Mouse (Mus musculus) liver, adult (tissue): ENCODE results near the gene Gm36864.

Source experiments
- GATA4 ChIP-seq: IDR thresholded peaks from 2 replicates; pipeline ENCODE4 v1.6.1; 2014; ENCODE audit warnings: mild to moderate bottlenecking, low read length; ENCODE audit not compliant: insufficient replicate concordance

Gene Gm36864

GRCm38 (mm10) chr7:44253023-44253616 lies 17.1 kb downstream of the Gm36864 start:
- no peak for TF ChIP-seq GATA4

GRCm38 (mm10) chr7:44254930-44255329 lies 19.0 kb downstream of the Gm36864 start:
- TF ChIP-seq GATA4 = no peak

- no peak for TF ChIP-seq GATA4
Observed at GRCm38 (mm10) chr7:44257278-44257677, 21.3 kb downstream of the Gm36864 start, which contains the start of gene Acp4. Acp4 (minus strand) TSS chr7:44257378.

GRCm38 (mm10) chr7:44260410-44260809 lies 24.4 kb downstream of the Gm36864 start:
- no peak for TF ChIP-seq GATA4

- TF ChIP-seq GATA4 = no peak
Observed at GRCm38 (mm10) chr7:44261147-44261546, 25.2 kb downstream of the Gm36864 start, which contains the start of gene Gm15517. Gm15517 (plus strand) TSS chr7:44261447.

GRCm38 (mm10) chr7:44262791-44263643 lies 27.0 kb downstream of the Gm36864 start:
- no peak for TF ChIP-seq GATA4

GRCm38 (mm10) chr7:44268117-44268516 lies 32.1 kb downstream of the Gm36864 start:
- no peak for TF ChIP-seq GATA4

- TF ChIP-seq GATA4 = no peak
Observed at GRCm38 (mm10) chr7:44269397-44269796, 33.4 kb downstream of the Gm36864 start.

- TF ChIP-seq GATA4 = no peak
Observed at GRCm38 (mm10) chr7:44271309-44271708, 35.3 kb downstream of the Gm36864 start.

- TF ChIP-seq GATA4 = no peak
Observed at GRCm38 (mm10) chr7:44272546-44272945, 36.6 kb downstream of the Gm36864 start.

- no peak for TF ChIP-seq GATA4
Observed at GRCm38 (mm10) chr7:44273446-44273845, 37.5 kb downstream of the Gm36864 start.

- TF ChIP-seq GATA4 = no peak
Observed at GRCm38 (mm10) chr7:44274096-44274495, 38.1 kb downstream of the Gm36864 start.

GRCm38 (mm10) chr7:44275546-44275945 lies 39.6 kb downstream of the Gm36864 start:
- no peak for TF ChIP-seq GATA4

- TF ChIP-seq GATA4 = no peak
Observed at GRCm38 (mm10) chr7:44276461-44277249, 40.7 kb downstream of the Gm36864 start.

- no peak for TF ChIP-seq GATA4
Observed at GRCm38 (mm10) chr7:44277250-44277622, 41.3 kb downstream of the Gm36864 start.
